Mouse (Mus musculus): ENCODE results near the gene Dlec1.

Dlec1 gene

DNA sequence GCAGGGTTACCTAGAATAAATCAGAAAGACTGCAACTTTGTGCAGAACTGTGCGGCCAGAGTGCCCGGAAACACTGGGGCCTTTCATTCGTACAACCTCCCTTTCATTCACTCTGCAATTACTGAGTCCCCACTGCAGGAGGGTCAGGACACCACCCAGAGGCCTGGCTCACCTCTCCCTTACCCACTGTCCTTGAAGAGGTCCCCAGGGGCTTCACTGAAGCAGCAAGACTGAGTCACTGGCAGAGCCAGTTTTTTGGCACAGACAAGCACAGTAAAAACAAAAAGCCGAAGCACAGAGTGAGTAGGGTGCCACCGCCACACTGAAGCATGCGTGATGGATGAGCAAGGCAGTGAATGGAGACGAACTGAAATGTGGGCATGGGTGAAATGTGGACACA lies 12.8 kb upstream of the Dlec1 start:
- DNase-seq (ENCODE audit: low read depth, low spot score): no peak

GRCm38 (mm10) chr9:119090462-119090861 lies 11.8 kb upstream of the Dlec1 start:
- DNase-seq (ENCODE audit: low read depth, low spot score): no peak

DNA sequence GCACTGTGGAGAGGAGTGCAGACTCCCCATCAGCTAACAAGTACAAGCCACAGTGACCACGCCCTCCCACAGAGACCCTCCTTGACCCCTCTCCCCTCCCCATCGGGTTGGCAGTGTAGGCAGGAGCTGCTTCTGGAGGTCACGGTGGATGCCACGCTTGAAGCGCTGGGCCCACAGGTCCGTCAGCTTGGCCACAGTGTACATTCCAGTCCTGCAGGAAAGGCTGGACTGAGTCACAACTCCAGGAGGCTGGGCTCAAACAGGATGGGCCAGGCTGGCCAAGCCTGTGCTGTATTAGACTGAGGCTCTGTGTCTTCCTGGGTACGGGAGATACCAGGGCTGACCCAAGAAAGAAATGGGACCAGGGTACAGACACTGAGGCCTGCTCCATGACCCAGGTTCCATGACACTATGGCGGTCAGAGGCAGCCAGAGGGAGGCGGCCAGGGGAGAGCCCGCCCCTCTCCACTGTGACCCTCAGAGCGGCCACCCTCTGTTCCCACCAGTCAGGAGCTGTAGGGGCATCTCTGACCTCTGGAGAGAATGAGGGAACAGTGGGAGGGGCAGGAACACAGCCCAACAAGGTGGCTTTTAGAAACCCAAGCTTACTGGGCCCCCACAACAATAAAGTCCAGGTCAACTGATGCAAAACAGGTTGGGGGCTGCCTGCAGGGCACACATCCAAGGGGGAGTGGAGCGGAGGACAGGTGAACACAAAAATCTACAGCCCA lies 10.5 kb upstream of the Dlec1 start:
- DNase-seq (ENCODE audit: low read depth, low spot score): no peak

DNA sequence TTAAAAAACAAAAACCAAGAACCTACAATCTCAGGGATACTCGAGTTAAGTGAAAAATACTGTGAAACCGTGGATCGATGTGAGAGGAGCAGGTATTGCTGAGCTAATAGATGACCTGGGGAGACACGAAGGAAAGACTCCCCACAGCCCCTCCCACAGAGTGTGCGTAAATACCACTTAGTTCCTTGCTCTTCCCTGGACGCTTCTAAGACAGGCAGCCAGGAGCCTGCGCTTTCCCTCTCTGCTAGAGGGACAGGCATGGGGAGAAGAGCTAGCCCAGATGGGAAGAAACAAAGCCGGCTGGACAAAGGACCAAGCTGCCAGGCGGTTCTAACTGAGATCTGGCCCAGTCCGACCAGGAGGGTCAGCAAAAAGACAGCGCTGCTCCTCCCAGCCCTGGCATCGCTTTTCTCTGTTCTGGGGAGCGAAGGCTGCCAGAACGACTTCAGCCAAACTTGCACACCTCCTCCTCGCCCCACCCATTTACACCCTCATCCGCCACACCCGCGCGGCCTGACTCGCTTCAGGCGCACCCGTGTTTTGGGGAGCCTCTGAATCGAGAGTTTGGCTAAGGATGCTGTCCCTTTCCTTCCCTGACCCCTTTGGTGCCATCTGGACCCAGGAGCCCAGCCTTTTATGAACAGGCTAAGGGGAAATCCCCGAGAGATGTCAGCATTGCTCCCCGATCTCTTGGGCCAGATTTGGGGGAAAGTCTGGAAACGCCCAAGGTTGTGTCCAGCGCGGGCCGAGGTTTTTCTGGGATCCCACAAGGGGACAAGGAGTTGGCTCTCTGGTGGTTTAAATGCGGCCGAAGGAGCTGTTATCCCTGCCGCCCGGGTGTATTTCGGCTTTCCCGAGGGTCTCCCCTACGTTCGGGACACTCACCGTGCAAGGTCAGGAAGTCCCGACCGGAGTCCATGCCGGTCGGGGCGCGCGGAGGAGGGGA lies 9.5 kb upstream of the Dlec1 start:
- no peak for DNase-seq (ENCODE audit: low read depth, low spot score)

GRCm38 (mm10) chr9:119093419-119094295 lies 8.6 kb upstream of the Dlec1 start, which contains the start of gene Plcd1:
Gene Plcd1, minus strand, starts transcription at chr9:119093502.
- DNase-seq (ENCODE audit: low read depth, low spot score): peak; percentile 57

- no peak for DNase-seq (ENCODE audit: low read depth, low spot score)
Measured at GRCm38 (mm10) chr9:119094462-119095109, 7.7 kb upstream of the Dlec1 start.

DNA sequence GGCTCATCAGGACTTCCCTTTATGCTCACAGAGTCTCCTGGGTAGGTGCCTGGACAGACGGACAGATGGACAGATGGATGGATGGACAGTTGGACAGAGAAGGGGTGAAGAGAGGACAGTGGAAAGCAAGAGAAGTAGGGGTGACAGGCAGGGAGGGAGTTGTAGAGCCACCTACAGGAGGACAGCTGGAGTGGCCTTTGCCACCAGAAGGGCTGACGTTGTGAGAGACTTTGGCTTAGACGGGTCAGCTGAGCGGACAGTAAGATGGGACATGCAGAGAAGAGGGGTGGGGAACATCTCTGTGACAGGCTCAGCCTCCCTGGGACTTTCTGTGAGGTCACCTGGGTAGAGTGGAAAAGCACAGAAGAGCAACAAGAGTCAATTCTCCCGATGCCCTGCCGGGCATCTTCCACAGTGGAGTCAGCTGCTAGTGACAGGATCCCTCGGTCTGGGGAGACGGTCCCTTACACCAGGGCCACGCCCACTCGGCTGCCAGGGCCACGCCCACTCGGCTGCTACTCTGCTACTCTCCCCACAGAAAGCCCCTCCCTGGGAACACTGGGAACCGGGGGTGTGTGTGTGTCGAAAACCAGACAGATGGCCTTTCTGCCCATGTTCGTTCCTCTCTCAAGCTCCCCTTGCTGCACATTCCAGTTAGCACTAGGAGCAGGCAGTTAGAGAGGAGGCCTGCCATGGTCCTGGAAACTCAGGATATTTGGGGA lies 1.9 kb upstream of the Dlec1 start:
- no peak for DNase-seq (ENCODE audit: low read depth, low spot score)

GRCm38 (mm10) chr9:119102783-119103113 lies 470 bp downstream of the Dlec1 start:
- no peak for DNase-seq (ENCODE audit: low read depth, low spot score)

DNA sequence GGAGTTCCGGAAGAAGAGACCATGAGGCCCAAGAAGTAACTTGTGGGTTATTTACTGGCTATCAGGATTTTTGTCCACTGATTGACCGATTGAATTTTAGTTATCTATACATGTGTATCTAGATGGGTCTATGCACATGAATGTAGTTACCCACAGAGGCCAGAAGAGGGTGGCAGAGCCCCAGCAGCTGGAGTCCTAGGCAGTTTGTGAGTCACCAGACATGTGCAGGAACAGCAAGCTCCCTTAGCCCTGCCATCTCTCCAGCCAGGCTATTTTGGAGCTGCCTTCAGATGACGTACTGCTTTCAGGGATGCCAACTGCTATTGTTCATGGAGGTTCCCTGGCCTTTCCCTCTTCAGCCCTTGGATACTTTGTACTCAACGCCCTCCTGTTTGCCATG lies 5.3 kb downstream of the Dlec1 start:
- no peak for DNase-seq (ENCODE audit: low read depth, low spot score)

DNA sequence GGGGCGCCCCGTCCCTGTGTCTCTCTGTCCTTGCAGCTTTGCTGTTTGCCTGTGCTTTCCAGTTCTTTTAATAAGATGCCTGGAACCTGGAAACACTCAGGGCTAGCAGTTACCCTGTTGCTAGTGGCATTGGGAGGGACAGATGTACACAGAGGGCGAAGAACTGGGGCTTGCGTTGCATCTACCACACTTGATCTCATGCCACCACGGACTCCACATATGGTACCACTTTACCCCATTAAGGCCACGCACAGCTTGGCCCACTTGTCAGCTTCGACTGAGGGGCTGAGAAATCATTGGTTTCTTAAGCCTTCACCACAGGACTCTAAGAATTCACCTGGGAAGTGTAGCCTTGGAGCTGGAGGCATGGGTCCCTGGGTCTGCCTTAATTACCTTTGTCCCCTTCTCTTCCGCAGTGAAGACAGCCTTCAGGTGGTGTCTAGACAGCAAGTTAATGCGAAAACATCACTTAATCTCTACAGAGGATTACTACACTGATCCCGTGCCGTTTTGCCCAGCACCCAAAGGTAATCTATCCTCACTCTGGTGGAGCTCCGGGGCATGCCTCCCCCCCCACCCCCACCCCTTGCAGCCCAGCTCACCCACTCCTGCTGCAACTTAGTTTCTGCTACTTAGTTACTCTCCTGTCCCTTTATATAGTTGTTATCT lies 7.5 kb downstream of the Dlec1 start:
- no peak for DNase-seq (ENCODE audit: low read depth, low spot score)

DNA sequence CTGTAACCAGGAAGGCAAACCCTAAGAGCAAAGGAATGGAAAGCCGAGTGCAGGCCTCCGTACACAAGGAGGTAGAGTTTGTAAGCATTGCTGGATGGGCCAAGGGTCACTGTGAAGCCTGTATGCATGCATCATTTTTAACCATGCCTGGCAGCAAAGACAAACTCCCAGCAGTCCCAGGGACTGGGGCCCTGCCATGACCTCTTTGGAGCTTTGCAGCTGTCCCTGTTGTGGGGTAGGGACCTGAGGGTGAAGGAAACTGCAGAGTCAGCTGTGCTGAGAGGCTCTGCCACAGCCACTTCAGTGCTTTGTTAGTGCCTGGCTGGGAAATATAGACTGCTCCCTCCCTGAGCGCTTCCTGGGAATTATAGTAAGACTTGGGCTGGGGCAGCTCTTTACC lies 8.4 kb downstream of the Dlec1 start:
- DNase-seq (ENCODE audit: low read depth, low spot score): no peak

- DNase-seq (ENCODE audit: low read depth, low spot score): no peak
Measured at GRCm38 (mm10) chr9:119114911-119115310, 12.6 kb downstream of the Dlec1 start.

- no peak for DNase-seq (ENCODE audit: low read depth, low spot score)
Measured at GRCm38 (mm10) chr9:119119409-119120167, 17.3 kb downstream of the Dlec1 start.

GRCm38 (mm10) chr9:119120168-119120560 lies 17.9 kb downstream of the Dlec1 start:
- DNase-seq (ENCODE audit: low read depth, low spot score): no peak

DNA sequence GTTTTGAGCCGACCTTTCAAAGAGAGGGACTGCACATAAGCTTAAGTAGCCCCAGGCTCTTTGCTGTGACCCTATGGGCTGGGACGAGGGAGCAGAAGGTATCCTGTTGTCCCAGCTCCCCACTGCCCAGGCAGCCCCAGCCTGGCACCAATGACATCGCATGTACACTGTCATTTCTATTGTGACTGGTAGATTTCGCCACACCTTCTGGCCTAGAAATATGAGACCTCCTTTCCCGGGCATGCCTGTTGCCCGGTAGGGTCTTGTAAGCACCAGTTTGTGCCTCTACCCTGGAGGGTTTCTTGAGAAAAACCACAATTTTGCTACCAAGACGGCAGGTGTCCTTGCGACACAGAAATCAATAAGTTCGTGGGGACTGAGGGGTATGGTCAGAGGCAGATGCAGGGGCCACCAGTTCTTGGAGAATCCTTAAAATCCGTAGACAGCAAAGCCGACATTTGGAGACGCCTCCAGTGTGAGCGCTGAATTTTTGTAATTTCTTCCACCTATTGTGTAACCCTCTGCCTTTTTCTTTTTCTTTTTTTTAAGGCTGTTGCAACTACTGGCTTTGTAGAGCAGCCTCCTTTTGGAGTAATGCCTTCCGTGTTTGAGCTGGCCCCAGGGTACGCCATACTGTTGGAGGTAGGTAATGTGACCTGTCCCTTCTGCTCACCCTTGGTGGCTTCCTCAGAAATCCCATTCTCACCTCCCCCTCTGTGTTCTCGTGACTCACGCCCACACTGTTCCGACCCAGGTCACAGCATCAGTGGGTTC lies 20.5 kb downstream of the Dlec1 start:
- no peak for DNase-seq (ENCODE audit: low read depth, low spot score)

DNA sequence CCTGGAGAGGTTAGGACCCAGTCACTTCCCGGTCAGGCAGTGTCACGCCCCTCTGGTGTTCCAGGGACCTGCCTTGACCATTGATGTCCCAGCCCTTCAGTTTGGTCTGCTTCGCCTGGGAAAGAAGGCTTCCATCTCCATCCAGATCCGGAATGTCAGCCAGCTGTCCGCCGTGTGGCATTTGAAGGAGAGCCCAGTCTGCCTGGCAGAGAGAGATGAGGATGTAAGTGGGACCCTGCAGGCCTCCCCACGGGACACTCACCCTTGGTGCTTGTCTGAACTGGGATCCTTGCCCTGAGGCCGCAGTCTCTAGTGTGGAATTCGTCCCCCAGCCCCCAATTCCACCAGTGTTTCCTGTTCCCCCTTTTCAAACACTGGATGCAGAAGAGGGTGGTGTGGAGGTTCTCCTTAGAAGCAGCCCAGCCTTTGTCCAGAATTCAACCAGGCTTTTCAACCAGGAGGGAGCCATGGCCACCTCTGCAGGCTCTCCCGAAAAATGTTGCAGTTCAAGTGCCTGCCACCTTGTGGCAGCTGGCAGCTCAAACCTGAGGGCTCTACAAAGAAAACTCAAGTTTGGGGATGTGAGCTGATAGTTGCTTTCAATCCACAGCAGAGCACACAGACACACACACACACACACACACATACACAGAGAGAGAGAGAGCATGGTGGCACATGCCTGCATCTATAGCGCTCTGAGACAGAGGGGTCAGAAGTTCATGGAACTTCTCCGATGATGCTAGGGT lies 26.3 kb downstream of the Dlec1 start:
- DNase-seq (ENCODE audit: low read depth, low spot score): no peak

- no peak for DNase-seq (ENCODE audit: low read depth, low spot score)
Measured at GRCm38 (mm10) chr9:119130692-119131091, 28.4 kb downstream of the Dlec1 start.

DNA sequence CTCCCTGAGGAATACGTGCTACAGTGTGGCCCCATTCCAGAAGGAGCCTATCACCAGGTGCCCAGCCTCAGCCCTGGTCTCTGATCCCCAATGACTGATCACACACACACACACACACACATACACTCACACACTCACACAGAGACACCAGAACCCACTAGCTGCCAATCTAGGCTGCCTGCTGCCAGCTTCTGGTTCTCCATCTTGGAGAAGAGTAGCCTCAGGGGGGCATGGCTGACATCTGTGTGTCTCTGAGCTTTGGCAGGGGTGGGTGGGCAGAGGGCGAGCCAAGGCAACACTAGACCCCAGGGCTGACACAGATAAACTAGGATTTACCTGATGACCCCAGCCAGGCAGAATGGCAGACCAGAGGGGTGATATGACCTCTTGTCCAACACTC lies 36.6 kb downstream of the Dlec1 start:
- DNase-seq (ENCODE audit: low read depth, low spot score): no peak

All from embryo, embryonic 11.5 days (tissue).